In the genomic region with DNA sequence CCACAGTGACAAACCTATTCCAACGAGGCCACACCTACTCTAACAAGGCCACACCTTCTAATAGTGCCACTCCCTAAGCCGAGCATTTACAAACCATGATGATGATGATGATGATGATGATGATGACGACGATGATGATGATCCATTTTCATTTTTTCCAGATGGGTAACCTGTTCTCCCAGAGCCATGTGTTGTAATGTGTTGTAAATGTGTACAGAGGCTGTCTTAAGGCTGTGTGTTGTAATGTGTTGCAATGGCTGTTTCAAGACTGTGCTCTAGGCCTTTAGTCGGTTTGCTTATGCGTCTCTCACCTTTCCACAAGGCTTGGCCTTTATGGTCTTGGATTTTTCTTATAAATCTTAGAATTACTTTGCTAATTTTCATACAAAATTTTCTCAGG, we compare ENCODE assay signal across 26 mouse cellular contexts.
"Had no signal": no experiment of that assay in that cellular context is flagged by ENCODE, and none has a peak within 500 bp of the region (broad histone marks: within the 10 kb centered on the region; RNA-seq: fewer than 3 reads in every experiment).

No protein-coding gene starts in this region.

- ATAC-seq: hindbrain, postnatal 0 days; intestine, embryonic 16.5 days had no signal

- H3K9me3 ChIP-seq: heart, embryonic 15.5 days; hindbrain, embryonic 13.5 days; hindbrain, embryonic 15.5 days; kidney, embryonic 15.5 days; limb, embryonic 10.5 days; limb, embryonic 12.5 days had no signal

- H3K4me3 ChIP-seq: gastrocnemius, adult 2 months; heart, embryonic 13.5 days; heart, embryonic 15.5 days; hindbrain, embryonic 13.5 days; hindbrain, embryonic 15.5 days; kidney, embryonic 15.5 days; layer of hippocampus, adult 2 months; left cerebral cortex, adult 2 months; limb, embryonic 10.5 days; limb, embryonic 12.5 days had no signal

- H3K9ac ChIP-seq: heart, embryonic 13.5 days; heart, embryonic 15.5 days; hindbrain, embryonic 13.5 days; hindbrain, embryonic 15.5 days; kidney, embryonic 15.5 days; limb, embryonic 12.5 days had no signal

- H3K27me3 ChIP-seq: heart, embryonic 13.5 days; heart, embryonic 15.5 days; hindbrain, embryonic 13.5 days; hindbrain, embryonic 15.5 days; kidney, embryonic 15.5 days; limb, embryonic 12.5 days had no signal

- H3K4me2 ChIP-seq: heart, embryonic 11.5 days; heart, embryonic 13.5 days; heart, embryonic 15.5 days; hindbrain, embryonic 13.5 days; hindbrain, embryonic 15.5 days; kidney, embryonic 15.5 days; limb, embryonic 12.5 days; liver, embryonic 11.5 days had no signal

- H3K27ac ChIP-seq: gastrocnemius, adult 2 months; heart, embryonic 13.5 days; heart, embryonic 15.5 days; hindbrain, embryonic 13.5 days; hindbrain, embryonic 15.5 days; hindbrain, postnatal 0 days; kidney, embryonic 15.5 days; kidney, postnatal 0 days; layer of hippocampus, adult 2 months; left cerebral cortex, adult 2 months; limb, embryonic 10.5 days; limb, embryonic 12.5 days had no signal

- DNase-seq: gastrocnemius, adult 2 months; gastrocnemius, postnatal 10 days; gastrocnemius, postnatal 25 days; heart, adult 18-20 months; heart, postnatal 14 days; heart, postnatal 36 days; kidney, adult 11 months; kidney, adult 2 months; kidney, adult 9 months; kidney, postnatal 25 days; kidney, postnatal 4 days; liver had no signal
